Mouse (Mus musculus) cerebellum, adult 2 months (tissue): ENCODE measurements around the gene Serpinb12.

Source experiments
- CTCF ChIP-seq: fragments of 200-500 bp; IDR thresholded peaks from 2 replicates; pipeline ENCODE4 v1.5.1; 2011; ENCODE audit warnings: low read depth, mild to moderate bottlenecking, control low read depth, low read length, moderate library complexity, borderline replicate concordance; ENCODE audit not compliant: insufficient read depth
- POLR2A ChIP-seq: fragments of 200-500 bp; IDR thresholded peaks from 2 replicates; pipeline ENCODE4 v1.6.1; 2011; ENCODE audit warnings: low read length, control low read depth, borderline replicate concordance; ENCODE audit not compliant: insufficient read depth

GRCm38 (mm10) chr1:106983865-106984264 lies 49.6 kb downstream of the Serpinb12 start:
- TF ChIP-seq CTCF (no peak), POLR2A (no peak)
